Mouse (Mus musculus) cerebellum, adult 2 months (tissue): ENCODE measurements around the gene Tub.

ENCODE experiments used
- CTCF ChIP-seq: fragments of 200-500 bp; IDR thresholded peaks from 2 replicates; pipeline ENCODE4 v1.5.1; 2011; ENCODE audit warnings: low read depth, mild to moderate bottlenecking, control low read depth, low read length, moderate library complexity, borderline replicate concordance; ENCODE audit not compliant: insufficient read depth
- POLR2A ChIP-seq: fragments of 200-500 bp; IDR thresholded peaks from 2 replicates; pipeline ENCODE4 v1.6.1; 2011; ENCODE audit warnings: low read length, control low read depth, borderline replicate concordance; ENCODE audit not compliant: insufficient read depth

DNA sequence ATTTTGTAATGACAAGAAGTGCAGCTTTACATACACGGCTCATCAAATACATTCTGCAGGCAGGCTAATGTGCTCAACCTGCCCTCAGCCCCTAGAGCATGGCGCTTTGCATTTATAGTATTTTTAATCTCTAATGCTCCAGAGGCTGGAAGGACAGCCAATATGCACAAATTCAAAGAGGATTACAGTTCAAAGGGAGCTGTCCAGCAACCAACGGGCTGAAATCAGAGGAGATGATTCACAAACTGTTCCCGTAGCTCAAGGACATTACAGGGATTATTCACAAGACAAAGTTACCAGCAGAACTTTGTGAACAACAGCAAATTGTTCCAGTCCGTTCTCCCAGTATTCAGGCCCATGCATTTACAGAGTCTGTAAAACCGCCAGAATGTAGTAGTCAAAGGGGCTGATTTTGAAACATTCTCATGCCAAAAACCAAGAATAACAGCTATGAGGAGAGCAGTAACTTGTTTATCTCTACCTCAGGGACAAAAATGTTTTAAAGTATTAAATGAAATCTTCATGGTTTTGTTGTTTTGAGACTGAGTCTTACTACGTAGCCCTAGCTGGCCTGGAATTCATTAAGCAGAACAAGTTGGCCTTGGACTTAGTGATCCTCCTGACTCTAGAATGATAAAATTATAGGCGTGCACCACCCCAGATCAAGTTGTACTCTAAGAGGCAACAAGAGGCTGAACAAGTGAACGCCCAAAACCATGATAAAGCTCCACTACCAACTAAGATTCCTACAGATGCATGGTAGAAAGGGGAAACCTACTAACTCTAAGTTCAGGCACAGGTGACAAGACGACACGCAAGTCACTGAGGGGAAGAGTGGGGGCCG, 132.4 kb downstream of the Tub start:
- TF ChIP-seq POLR2A = no peak
- TF ChIP-seq CTCF = no peak
